Mouse (Mus musculus) CD4-positive, CD25-positive, alpha-beta regulatory T cell, adult 4 months (primary cell): Measurements from ENCODE around the gene Gapdh. TPM values are rescaled to one million over a fixed set of nuclear protein-coding genes. Genes with fewer than 3 reads are reported as not detected.

Experiments used
- ATAC-seq: one replicate; pipeline ENCODE4 v1.8.0; 2017
- polyA plus RNA-seq, 2 experiments: library from polyadenylated mRNA; unstranded; fragments of 100-300 nt; shearing (Covaris generic); gene quantifications; one replicate each; pipeline ENCODE4 v1.2.1; 2017

Gene Gapdh
- polyA plus RNA-seq, 2 experiments from 2014 or later: 215 to 384 TPM

GRCm38 (mm10) chr6:125148926-125149568 lies 17.2 kb downstream of the Gapdh start:
- ATAC-seq: no peak

GRCm38 (mm10) chr6:125148251-125148925 lies 17.9 kb downstream of the Gapdh start:
- no peak for ATAC-seq

GRCm38 (mm10) chr6:125147329-125147728 lies 18.9 kb downstream of the Gapdh start:
- ATAC-seq: no peak

- ATAC-seq: no peak
Observed at GRCm38 (mm10) chr6:125146797-125147196, 19.5 kb downstream of the Gapdh start.

GRCm38 (mm10) chr6:125146148-125146547 lies 20.1 kb downstream of the Gapdh start:
- no peak for ATAC-seq

- ATAC-seq: no peak
Observed at GRCm38 (mm10) chr6:125145479-125145951, 20.8 kb downstream of the Gapdh start.

DNA sequence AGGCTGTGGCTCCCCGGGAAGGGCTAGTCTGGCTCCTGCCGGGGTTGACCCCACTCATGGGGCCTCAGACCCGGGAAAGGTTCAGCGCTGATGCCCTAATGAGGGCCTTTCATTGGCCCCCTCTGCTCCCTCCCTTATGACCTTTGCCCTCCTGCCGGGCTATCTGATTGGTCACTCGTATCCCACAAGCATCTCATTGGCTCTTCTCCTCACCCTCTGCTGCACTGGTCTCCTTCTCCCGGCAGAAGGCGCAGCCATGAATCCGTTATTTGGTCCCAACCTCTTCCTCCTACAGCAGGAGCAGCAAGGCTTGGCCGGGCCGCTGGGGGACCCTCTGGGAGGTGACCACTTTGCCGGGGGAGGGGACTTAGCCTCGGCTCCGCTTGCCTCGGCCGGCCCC lies 21.3 kb downstream of the Gapdh start, which contains the start of gene Iffo1:
Iffo1 (plus strand) TSS at position 241 of the 400 bp plus-strand sequence.
- ATAC-seq: peak; percentile 100

- no peak for ATAC-seq
Observed at GRCm38 (mm10) chr6:125143904-125144303, 22.4 kb downstream of the Gapdh start.

- ATAC-seq: no peak
Observed at GRCm38 (mm10) chr6:125143128-125143527, 23.1 kb downstream of the Gapdh start.

DNA sequence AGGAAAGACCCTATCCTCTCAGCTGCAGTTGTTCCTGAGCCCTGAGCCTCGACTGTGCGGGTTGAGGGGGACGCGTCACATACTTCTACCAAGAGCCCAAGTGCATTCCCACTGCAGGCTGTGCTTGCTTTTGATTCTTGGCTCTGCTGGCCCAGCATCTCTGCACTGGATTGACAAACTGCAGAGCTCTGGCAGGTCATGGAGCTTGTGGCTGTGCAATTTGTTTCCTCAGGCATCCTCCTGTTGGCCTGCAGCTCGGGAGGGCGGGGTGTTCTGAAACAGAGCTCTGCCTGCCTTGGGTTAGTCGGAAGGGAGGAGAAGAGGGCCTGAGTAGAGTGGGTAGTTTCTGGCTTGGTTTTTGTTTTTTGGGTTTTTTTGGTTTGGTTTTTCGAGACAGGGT lies 23.8 kb downstream of the Gapdh start:
- ATAC-seq: no peak

- ATAC-seq: no peak
Observed at GRCm38 (mm10) chr6:125139747-125140146, 26.5 kb downstream of the Gapdh start.

DNA sequence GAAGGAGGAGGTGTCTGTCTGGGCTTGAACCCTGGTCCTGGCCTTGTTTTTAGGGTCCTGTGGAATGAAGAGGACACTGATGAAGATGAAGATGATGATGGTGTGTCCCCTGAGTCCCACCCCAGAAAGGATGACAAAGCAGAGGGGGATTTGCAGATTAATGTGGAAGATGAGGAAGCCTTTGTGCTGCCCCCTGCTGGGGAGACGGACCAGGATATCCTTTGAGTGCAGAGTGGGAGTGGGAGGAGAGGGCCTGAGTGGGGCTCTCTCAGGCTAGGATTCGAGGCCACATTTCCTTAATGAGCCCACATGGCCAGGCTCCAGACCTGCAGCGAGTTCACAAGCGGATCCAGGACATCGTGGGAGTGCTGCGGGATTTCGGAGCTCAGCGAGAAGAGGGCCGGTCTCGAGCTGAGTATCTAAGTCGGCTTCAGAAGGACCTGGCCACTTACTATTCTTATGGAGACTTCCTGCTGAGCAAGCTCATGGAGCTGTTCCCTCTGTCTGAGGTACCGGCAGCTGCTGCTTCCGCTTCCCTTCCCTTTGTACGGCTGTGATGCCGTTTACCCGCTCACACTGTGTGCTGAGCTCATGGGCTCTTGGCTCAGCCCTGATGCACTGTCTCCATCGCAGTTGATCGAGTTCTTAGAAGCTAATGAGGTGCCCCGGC lies 29.1 kb downstream of the Gapdh start:
- ATAC-seq: no peak

GRCm38 (mm10) chr6:125132470-125132869 lies 33.8 kb downstream of the Gapdh start:
- ATAC-seq: no peak

DNA sequence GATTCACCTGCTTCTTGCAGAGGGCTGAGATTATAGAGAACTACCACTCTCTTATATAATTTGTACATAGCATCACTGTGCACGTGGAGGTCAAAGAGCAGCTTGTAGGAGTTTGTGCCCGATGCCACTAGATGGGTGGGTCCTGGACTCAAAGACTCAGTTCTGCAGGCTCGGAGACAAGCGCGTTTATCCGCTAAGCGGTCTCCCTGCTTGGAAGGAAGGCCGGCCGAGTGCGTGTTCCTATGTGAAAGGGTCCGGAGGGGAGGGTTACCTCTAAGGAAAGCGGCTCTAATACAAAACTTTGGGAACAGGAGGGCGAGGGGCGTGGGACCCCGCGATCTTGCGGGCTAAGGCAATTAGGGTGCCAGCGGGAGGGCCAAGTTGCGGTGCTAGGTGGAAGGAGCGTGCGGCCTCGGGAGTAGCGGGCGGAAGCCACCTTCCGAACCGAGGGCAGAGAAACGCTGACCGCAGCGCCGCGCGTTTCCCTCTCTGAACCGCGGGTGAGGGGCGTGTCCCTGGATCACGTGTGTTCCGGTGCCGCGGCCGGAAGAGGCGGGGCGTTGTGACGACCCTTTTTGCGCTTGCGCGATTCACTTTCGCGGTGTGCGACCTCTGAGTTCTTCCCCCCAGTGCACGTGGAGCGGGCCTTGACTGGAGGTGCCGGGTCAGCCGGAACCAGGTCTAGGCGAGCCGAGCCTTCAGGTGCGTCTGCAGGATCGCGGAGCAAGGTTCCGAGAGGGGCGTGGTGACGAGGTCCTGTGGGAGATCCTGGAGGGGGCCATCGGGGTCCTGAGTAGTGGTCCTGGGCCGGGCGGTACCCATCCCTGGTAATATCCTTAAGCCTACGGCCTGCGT lies 34.7 kb downstream of the Gapdh start, which contains the start of gene Nop2:
Nop2 (plus strand) TSS at position 608 of the 855 bp plus-strand sequence.
- peak; percentile 96 for ATAC-seq

- no peak for ATAC-seq
Observed at GRCm38 (mm10) chr6:125129710-125130402, 36.4 kb downstream of the Gapdh start.

- no peak for ATAC-seq
Observed at GRCm38 (mm10) chr6:125128724-125129123, 37.5 kb downstream of the Gapdh start.

DNA sequence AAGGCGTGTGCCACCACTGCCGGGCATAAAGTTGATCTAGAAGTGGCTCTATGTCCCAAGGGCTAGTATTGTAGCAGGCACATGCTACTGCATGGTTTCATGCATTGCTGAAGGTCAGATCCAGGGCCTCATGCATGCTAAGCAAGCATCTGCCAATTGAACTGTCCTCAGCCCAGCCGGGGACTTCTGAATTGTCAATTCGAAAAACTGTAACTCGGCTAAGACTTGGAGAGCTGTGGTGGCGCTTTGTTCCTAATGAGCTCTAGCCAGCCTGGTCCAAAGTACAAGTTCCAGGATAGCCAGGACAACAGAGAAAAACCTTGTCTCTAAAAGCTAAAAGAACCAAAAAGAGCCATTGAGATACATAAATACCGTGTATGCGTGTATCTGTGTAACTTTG lies 46.9 kb downstream of the Gapdh start:
- no peak for ATAC-seq

- ATAC-seq: no peak
Observed at GRCm38 (mm10) chr6:125112553-125112952, 53.7 kb downstream of the Gapdh start.
